Mouse (Mus musculus) midbrain, postnatal 0 days (tissue): ENCODE measurements around the gene Tbl3. TPM values are rescaled to one million over a fixed set of nuclear protein-coding genes. Genes with fewer than 3 reads are reported as not detected.

ENCODE experiments used
- ATAC-seq: fragments of 200-750 bp; cut with Nextera tagmentation; 2 replicates; pipeline ENCODE4 v1.8.0; 2017; ENCODE audit warnings: moderate number of reproducible peaks, mild to moderate bottlenecking, moderate TSS enrichment, moderate library complexity; ENCODE audit not compliant: low FRiP score
- DNase-seq: peaks from one replicate; pipeline ENCODE4 v3.0.0-alpha.2; 2015; ENCODE audit warnings: low spot score
- H3K27ac ChIP-seq: fragments of 300-500 bp; sonication (generic); 2 replicates; pipeline ENCODE4 v1.5.1; 2014; ENCODE audit warnings: low read depth, mild to moderate bottlenecking, low read length, mixed read lengths
- H3K27me3 ChIP-seq: fragments of 300-500 bp; sonication (generic); 2 replicates; pipeline ENCODE4 v1.6.1; 2014; ENCODE audit warnings: low read length, control low read depth, mixed read lengths; ENCODE audit not compliant: insufficient read depth
- H3K36me3 ChIP-seq: fragments of 300-500 bp; sonication (generic); 2 replicates; pipeline ENCODE4 v1.6.1; 2014; ENCODE audit warnings: low read length, control low read depth, mixed read lengths; ENCODE audit not compliant: insufficient read depth
- H3K4me1 ChIP-seq: fragments of 300-500 bp; sonication (generic); 2 replicates; pipeline ENCODE4 v1.6.1; 2014; ENCODE audit warnings: mild to moderate bottlenecking, control low read depth, antibody characterized with exemption, low read length, mixed read lengths; ENCODE audit not compliant: insufficient read depth
- H3K4me2 ChIP-seq: fragments of 300-500 bp; sonication (generic); 2 replicates; pipeline ENCODE4 v1.6.1; 2014; ENCODE audit warnings: low read depth, mild to moderate bottlenecking, low read length, mixed read lengths; ENCODE audit not compliant: poor library complexity, severe bottlenecking
- H3K4me3 ChIP-seq: fragments of 300-500 bp; sonication (generic); 2 replicates; pipeline ENCODE4 v1.5.1; 2014; ENCODE audit warnings: low read depth, mild to moderate bottlenecking, low read length, moderate library complexity
- H3K9ac ChIP-seq: fragments of 300-500 bp; sonication (generic); replicated peaks from 2 replicates; pipeline ENCODE4 v1.6.1; 2014; ENCODE audit warnings: mild to moderate bottlenecking, low read length, moderate library complexity, mixed read lengths; ENCODE audit not compliant: poor library complexity, severe bottlenecking
- H3K9me3 ChIP-seq: fragments of 300-500 bp; sonication (generic); 2 replicates; pipeline ENCODE4 v1.6.1; 2016; ENCODE audit warnings: low read length, control low read depth
- CTCF ChIP-seq: IDR thresholded peaks from 2 replicates; pipeline ENCODE4 v1.5.1; 2016; ENCODE audit warnings: antibody characterized with exemption, mild to moderate bottlenecking
- WGBS: fragments of 180-500 bp; shearing (Covaris S2); extraction: QIAGEN DNeasy Blood & Tissue Kit; methylation state at CpG from one replicate; pipeline ENCODE4 v1.1.7; 2014; 5-methylcytosine and 5-hydroxymethylcytosine counted together
- polyA plus RNA-seq: library from polyadenylated mRNA; unstranded; fragments of >200 nt; fragmentation: Nextera tagmentation; extraction: Ambion mirVana; gene quantifications from 2 replicates; pipeline ENCODE4 v1.2.1, GENCODE M21; 2015
- total RNA-seq: library from RNA; depleted of rRNA; stranded (reverse); fragments of >200 nt; gene quantifications from 2 replicates; pipeline ENCODE4 v1.2.3, GENCODE M21; 2014

Gene Tbl3
- total and polyA plus RNA-seq, 2 experiments from 2014 or later = 38.2 to 56.4 TPM

DNA sequence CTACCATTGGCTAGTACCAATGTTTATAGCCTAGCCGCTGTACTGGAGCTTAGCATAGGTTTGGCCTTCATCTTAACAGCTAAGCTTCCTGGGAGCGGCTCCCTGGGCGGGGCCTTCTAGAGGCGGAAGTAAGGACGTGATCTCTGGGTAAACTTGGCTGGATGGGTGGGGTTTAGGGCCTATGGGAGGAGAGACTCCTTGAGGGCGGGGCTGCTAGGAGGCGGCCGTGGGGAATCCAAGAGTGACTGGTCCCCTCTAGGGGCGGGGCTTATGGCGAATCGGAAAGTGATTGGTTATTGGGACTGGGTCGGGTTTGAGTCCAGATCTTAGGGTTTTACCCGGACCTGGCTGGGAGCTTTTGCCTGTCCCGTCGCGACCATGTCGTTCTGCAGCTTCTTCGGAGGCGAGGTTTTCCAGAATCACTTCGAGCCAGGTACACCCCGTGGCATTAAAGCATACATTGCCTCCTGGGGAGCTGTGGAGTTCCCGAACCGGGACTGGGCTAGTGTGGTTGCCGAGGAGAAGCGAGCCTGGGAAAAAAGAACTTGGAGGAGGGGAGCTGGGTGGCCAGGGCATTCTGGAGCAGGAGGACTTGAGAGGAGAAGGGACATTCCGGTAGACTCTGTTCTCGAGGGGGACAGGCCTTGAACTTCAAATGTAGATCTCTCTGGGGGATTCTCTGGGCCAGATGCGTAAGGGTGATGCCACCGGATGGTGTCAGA is 29.0 kb upstream of the Tbl3 start, which contains the start of gene Msrb1:
TSS of gene Msrb1 (plus strand) at position 313 of the 722 bp plus-strand sequence.
- Histone ChIP-seq H3K4me1 (no peaks in the 10 kb centered on the region), H3K4me3 (peak within 1 kb of the TSS; percentile 54), H3K27ac (peak within 1 kb of the TSS; percentile 59), H3K27me3 (no peaks in the 10 kb centered on the region), H3K9me3 (no peaks in the 10 kb centered on the region), H3K36me3 (no peaks in the 10 kb centered on the region), H3K4me2 (peak within 1 kb of the TSS; percentile 85), H3K9ac (peak within 1 kb of the TSS; percentile 55)
- no peak for TF ChIP-seq CTCF
- WGBS = under 1% methylated on average over 29 of the region's 29 CpGs
- peak; percentile 97 for DNase-seq
- ATAC-seq = peak; percentile 92

DNA sequence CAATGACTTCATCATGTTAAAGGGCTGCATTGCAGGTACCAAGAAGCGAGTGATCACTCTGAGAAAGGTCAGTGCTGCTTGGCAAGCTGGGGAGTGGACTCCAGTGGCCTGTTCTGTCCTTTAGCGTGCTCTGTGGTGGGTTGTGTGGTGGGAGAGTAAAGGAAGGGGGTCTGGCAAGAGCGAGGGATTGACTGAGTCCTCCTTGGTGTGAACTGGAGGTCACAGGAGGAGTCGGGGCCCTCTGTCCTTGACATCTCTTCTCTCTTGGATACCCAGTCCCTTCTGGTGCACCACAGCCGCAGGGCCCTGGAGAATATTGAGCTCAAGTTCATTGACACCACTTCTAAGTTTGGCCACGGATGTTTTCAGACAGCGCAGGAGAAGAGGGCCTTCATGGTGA is 28.0 kb upstream of the Tbl3 start:
- H3K4me1 ChIP-seq = no peaks in the 10 kb centered on the region
- DNase-seq = no peak
- 88% methylated on average over 7 of the region's 7 CpGs for WGBS
- ATAC-seq = no peak
- no peak overlapping the region for H3K4me2 ChIP-seq
- H3K36me3 ChIP-seq = no peaks in the 10 kb centered on the region
- no peaks in the 10 kb centered on the region for H3K27me3 ChIP-seq
- TF ChIP-seq CTCF = no peak
- no peak overlapping the region for H3K27ac ChIP-seq
- H3K9ac ChIP-seq = no peak overlapping the region
- no peaks in the 10 kb centered on the region for H3K9me3 ChIP-seq
- H3K4me3 ChIP-seq = no peak overlapping the region

DNA sequence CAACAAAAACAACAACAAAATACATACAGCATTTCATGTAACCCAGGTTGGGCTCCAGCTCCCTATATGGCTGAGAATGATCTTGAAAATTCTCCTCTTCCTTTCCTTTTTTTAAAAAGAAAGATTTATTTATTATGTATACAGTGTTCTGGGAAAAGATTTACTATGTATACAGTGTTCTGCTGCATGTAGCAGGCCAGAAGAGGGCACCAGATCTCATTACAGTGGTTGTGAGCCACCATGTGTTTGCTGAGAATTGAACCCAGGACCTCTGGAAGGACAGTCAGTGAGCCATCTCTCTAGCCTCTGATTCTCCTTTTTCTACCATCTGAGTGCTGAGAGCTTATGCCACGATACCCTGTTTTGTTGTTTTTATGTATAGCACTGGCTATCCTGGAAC is 27.1 kb upstream of the Tbl3 start:
- Histone ChIP-seq H3K4me1 (no peaks in the 10 kb centered on the region), H3K36me3 (no peaks in the 10 kb centered on the region), H3K27ac (no peak overlapping the region), H3K9me3 (no peaks in the 10 kb centered on the region), H3K27me3 (no peaks in the 10 kb centered on the region), H3K4me3 (no peak overlapping the region), H3K9ac (no peak overlapping the region), H3K4me2 (no peak overlapping the region)
- DNase-seq (no peak), ATAC-seq (no peak)
- peak; percentile 33; the same call in 1 of the 2 replicates for TF ChIP-seq CTCF
- WGBS = 90% methylated on average over 1 of the region's 1 CpGs

DNA sequence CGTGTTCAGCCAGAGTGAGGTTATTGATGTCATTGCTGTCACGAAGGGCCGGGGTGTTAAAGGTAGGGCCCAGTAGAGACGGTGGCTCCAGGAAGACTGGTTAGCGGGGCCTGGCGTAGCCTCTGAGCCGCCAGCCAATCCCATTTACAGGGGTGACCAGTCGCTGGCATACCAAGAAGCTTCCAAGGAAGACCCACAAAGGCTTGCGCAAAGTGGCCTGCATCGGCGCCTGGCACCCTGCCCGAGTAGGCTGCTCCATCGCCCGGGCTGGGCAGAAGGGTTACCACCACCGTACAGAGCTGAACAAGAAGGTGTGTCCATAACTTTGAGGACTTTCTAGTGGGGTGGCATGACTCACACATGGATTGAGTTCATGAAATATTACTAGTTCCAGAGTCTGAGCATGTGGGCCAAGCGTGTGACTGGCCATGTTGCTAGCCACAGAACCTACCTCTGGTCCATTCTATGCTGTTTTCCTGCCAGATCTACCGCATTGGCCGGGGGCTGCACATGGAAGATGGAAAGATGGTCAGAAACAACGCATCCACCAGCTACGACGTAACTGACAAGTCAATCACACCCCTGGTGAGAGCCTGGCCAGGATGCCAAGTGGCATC is 26.1 kb upstream of the Tbl3 start:
- Histone ChIP-seq H3K9ac (no peak overlapping the region; the same call in 1 of the 2 replicates), H3K4me2 (no peak overlapping the region), H3K27me3 (no peaks in the 10 kb centered on the region), H3K4me3 (no peak overlapping the region), H3K27ac (no peak overlapping the region), H3K9me3 (no peaks in the 10 kb centered on the region), H3K4me1 (no peaks in the 10 kb centered on the region), H3K36me3 (no peaks in the 10 kb centered on the region)
- ATAC-seq = no peak
- DNase-seq = no peak
- WGBS = 90% methylated on average over 21 of the region's 21 CpGs
- TF ChIP-seq CTCF = no peak

DNA sequence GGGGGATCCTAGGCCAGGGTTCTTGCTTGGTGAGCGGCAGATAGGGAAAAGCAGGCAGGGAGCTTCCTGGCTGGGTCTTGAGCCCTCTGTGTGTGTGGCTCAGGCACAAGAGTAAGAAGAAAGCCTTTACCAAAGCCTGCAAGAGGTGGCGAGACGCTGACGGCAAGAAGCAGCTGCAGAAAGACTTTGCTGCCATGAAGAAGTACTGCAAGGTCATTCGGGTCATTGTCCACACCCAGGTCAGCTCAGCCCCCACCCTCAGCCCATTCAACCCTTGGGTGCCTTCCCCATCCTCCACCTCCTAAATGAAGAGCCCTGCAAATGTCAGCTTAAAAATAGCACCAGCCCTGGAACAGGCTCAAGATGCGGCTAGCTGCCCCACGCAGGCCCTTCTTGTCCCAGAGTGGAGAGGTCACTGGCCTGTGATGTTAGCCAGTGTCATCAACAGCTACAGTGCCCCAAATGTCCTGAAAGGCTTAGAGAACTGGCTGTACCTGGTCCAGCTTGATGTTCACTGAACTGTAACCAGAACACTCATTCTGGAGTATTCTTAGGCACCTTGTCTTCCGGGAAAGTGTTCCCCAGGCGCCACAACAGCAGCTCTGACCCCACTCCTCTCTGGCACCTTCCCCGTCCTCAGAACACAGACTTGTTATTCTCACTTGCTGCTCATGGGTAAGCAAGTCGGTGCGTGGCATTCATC is 24.9 kb upstream of the Tbl3 start:
- WGBS = 82% methylated on average over 12 of the region's 12 CpGs
- no peaks in the 10 kb centered on the region for H3K4me1 ChIP-seq
- no peak overlapping the region for H3K4me2 ChIP-seq
- no peaks in the 10 kb centered on the region for H3K9me3 ChIP-seq
- ATAC-seq = no peak
- H3K27me3 ChIP-seq = no peaks in the 10 kb centered on the region
- no peak overlapping the region for H3K4me3 ChIP-seq
- no peaks in the 10 kb centered on the region for H3K36me3 ChIP-seq
- H3K9ac ChIP-seq = no peak overlapping the region
- TF ChIP-seq CTCF = no peak
- no peak overlapping the region for H3K27ac ChIP-seq
- DNase-seq = no peak

DNA sequence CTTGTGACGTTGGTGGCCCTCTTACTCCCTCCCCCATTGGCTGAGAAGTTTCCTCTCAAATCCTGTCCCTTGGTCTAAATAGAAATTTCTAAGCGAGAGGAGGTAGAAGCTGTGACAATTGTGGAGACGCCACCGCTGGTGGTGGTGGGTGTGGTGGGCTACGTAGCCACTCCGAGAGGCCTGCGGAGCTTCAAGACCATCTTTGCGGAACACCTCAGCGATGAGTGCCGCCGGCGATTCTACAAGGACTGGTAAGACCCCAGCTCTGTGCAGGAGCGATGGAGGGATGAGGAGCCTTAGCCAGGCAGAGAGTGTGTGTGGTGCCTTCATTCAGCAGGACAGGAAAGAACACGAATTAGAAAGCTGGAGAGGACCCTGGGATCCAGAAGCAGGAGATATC is 23.3 kb upstream of the Tbl3 start:
- Histone ChIP-seq H3K9me3 (no peaks in the 10 kb centered on the region), H3K27me3 (no peaks in the 10 kb centered on the region), H3K36me3 (no peaks in the 10 kb centered on the region), H3K27ac (no peak overlapping the region), H3K9ac (no peak overlapping the region), H3K4me2 (no peak overlapping the region), H3K4me1 (no peaks in the 10 kb centered on the region), H3K4me3 (no peak overlapping the region)
- no peak for DNase-seq
- no peak for TF ChIP-seq CTCF
- ATAC-seq = no peak
- 81% methylated on average over 14 of the region's 14 CpGs for WGBS
